Mouse (Mus musculus): ENCODE measurements at regions not wholly inside any gene's neighbourhood (a gene's known extent, or its start where the extent isn't known, plus 50 kb on each side); places are given as distances from the start of the nearest gene placed in this dataset.

- TF ChIP-seq CTCF (IDR thresholded peaks at IDR 0.05; ENCODE audit: insufficient read depth, low read length) (no peak), POLR2A (IDR thresholded peaks at IDR 0.05; ENCODE audit: borderline replicate concordance, extremely low read depth, low read depth, low read length) (no peak)
Observed at GRCm38 (mm10) chr1:71948686-71949085, 263.4 kb downstream of the Mreg start.

Measured in lung, adult 2 months (tissue).